Mouse (Mus musculus): ENCODE measurements around the gene Adck2. TPM values are rescaled to one million over a fixed set of nuclear protein-coding genes. Genes with fewer than 3 reads are reported as not detected.

Adck2 gene
- total and polyA plus RNA-seq, 3 experiments = 4.8 to 17.7 (median 16.5) TPM

DNA sequence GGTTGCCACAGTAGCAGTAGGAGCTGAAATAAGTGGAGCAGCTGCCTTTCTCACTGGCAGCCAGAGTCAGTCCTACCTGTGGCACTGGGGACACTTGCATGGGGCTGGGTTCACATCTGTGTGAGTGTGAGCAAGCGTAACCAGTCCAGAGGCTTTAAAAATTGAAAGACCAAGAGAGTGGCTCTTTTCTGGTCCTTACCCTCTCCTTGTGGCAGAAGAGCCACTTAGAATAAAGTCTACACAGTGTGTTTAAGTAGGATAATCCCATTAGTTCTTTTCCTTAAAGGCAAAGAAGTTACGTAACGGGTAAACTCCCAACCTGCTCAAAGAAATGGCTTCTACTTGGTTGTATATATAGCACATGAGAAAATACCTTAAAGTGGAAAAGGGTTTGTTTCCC lies 27.2 kb downstream of the Adck2 start:
- H3K4me1 ChIP-seq (ENCODE audit: control insufficient read depth in 1 of 2, insufficient read depth in 2 of 2) = no peaks in the 10 kb centered on the region
- TF ChIP-seq ZMIZ1 (IDR thresholded peaks at IDR 0.05; ENCODE audit: low read depth, low read length) = no peak
- no peak for TF ChIP-seq MAZ (IDR thresholded peaks at IDR 0.05; ENCODE audit: low read depth, low read length)
- TF ChIP-seq MYC (IDR thresholded peaks at IDR 0.05; ENCODE audit: low read depth, low read length) = no peak
- no peak for TF ChIP-seq JUN (IDR thresholded peaks at IDR 0.05; ENCODE audit: insufficient read depth, low read depth, low read length)
- TF ChIP-seq ZNF384 (IDR thresholded peaks at IDR 0.05; ENCODE audit: low read depth, low read length) = no peak
- in situ Hi-C loops (cut with MboI; ENCODE audit: low pct_ligation_motif_present, low pct_unique_long_range_greater_than_20kb, low sequenced_read_pairs) = no loop called here
- H3K4me3 ChIP-seq (replicated peaks in 1 of 3; ENCODE audit: low read depth in 2 of 3, low read length in 2 of 3, poor library complexity in 1 of 3) = no peak overlapping the region
- dilution Hi-C loops (cut with MboI; ENCODE audit: extremely low pct_ligation_motif_present, extremely low pct_unique_long_range_greater_than_20kb, low sequenced_read_pairs) = no loop called here
- H3K79me2 ChIP-seq (replicated peaks; ENCODE audit: control insufficient read depth, extremely low read depth, insufficient read depth, poor library complexity, severe bottlenecking) = no peaks in the 10 kb centered on the region
- no peak for DNase-seq (ENCODE audit: extremely low read depth)
- no peak overlapping the region for H3K9ac ChIP-seq (ENCODE audit: insufficient read depth, low read depth)
- H3K27ac ChIP-seq (ENCODE audit: insufficient read depth, low read depth) = no peak overlapping the region
- H3K9me3 ChIP-seq (replicated peaks; ENCODE audit: low read length) = no peaks in the 10 kb centered on the region
- peaks cover 45 to 85% of the 10 kb centered on the region in 2 experiments for H3K36me3 ChIP-seq (replicated peaks in 1 of 2; ENCODE audit: control insufficient read depth in 1 of 2, insufficient read depth in 1 of 2, low read length in 1 of 2)
- H3K27me3 ChIP-seq (replicated peaks) = no peaks in the 10 kb centered on the region
- no peak overlapping the region for H3K4me2 ChIP-seq (ENCODE audit: insufficient read depth, low read depth, poor library complexity, severe bottlenecking)

DNA sequence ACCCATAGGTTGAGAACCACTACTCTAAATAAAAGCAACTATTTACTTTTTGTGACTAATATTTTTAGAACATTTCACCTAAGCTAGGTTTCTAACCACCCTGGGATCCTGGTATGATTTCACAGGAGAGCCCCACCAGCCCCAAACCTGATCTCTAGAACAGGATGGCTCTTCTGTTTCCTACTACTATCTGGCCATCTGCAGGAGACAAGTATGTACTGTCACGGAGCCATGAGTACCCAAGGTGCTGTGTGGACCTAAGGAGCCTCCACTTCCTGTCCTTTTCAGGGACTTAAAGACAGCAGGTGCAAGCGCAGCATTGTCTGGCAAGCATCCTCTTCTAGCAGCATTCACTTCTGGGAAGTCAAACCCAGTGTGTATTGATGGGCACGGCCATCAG lies 28.2 kb downstream of the Adck2 start:
- dilution Hi-C loops (cut with MboI; ENCODE audit: extremely low pct_ligation_motif_present, extremely low pct_unique_long_range_greater_than_20kb, low sequenced_read_pairs) = no loop called here
- H3K9me3 ChIP-seq (replicated peaks; ENCODE audit: low read length) = no peaks in the 10 kb centered on the region
- peaks cover 0 to 1% of the 10 kb centered on the region in 2 experiments; a peak in 1 of 4 replicates for H3K4me1 ChIP-seq (ENCODE audit: control insufficient read depth in 1 of 2, insufficient read depth in 2 of 2)
- no peak overlapping the region for H3K4me3 ChIP-seq (replicated peaks in 1 of 3; ENCODE audit: low read depth in 2 of 3, low read length in 2 of 3, poor library complexity in 1 of 3)
- no peaks in the 10 kb centered on the region for H3K79me2 ChIP-seq (replicated peaks; ENCODE audit: control insufficient read depth, extremely low read depth, insufficient read depth, poor library complexity, severe bottlenecking)
- H3K9ac ChIP-seq (ENCODE audit: insufficient read depth, low read depth) = no peak overlapping the region
- in situ Hi-C loops (cut with MboI; ENCODE audit: low pct_ligation_motif_present, low pct_unique_long_range_greater_than_20kb, low sequenced_read_pairs) = no loop called here
- no peak for TF ChIP-seq MEF2A (IDR thresholded peaks at IDR 0.05; ENCODE audit: borderline replicate concordance, low read depth, low read length)
- TF ChIP-seq MAX (IDR thresholded peaks at IDR 0.05; ENCODE audit: low read length) = no peak
- TF ChIP-seq E2F4 (IDR thresholded peaks at IDR 0.05; ENCODE audit: insufficient replicate concordance, low read depth, low read length) = no peak
- no peak for DNase-seq (ENCODE audit: extremely low read depth)
- H3K4me2 ChIP-seq (ENCODE audit: insufficient read depth, low read depth, poor library complexity, severe bottlenecking) = no peak overlapping the region
- H3K36me3 ChIP-seq (replicated peaks in 1 of 2; ENCODE audit: control insufficient read depth in 1 of 2, insufficient read depth in 1 of 2, low read length in 1 of 2) = peaks cover 44 to 79% of the 10 kb centered on the region in 2 experiments
- no peaks in the 10 kb centered on the region for H3K27me3 ChIP-seq (replicated peaks)
- no peak overlapping the region for H3K27ac ChIP-seq (ENCODE audit: insufficient read depth, low read depth)

DNA sequence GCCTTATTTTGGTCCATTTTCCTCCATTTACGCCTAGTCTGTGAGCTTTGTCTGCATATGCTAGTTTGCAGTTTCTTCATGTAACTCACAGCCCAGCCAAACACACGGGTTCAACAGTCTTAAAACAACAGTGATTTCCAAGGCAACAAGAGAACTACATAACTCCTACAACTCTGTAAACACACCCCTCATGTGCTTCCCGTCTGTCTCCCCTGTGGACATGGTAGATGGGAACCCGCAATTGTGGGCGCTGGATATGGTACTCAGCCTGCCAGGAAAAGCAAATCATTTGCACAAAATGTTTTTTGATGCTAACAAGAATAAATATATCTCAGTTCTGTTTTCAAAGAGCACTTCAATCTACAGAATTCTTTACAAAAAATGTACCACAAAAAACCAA lies 30.9 kb downstream of the Adck2 start:
- Histone ChIP-seq H3K4me2 (ENCODE audit: insufficient read depth, low read depth, poor library complexity, severe bottlenecking) (no peak overlapping the region), H3K79me2 (replicated peaks; ENCODE audit: control insufficient read depth, extremely low read depth, insufficient read depth, poor library complexity, severe bottlenecking) (no peaks in the 10 kb centered on the region), H3K27ac (ENCODE audit: insufficient read depth, low read depth) (no peak overlapping the region), H3K9ac (ENCODE audit: insufficient read depth, low read depth) (no peak overlapping the region), H3K4me3 (replicated peaks in 1 of 3; ENCODE audit: low read depth in 2 of 3, low read length in 2 of 3, poor library complexity in 1 of 3) (no peak overlapping the region), H3K36me3 (replicated peaks in 1 of 2; ENCODE audit: control insufficient read depth in 1 of 2, insufficient read depth in 1 of 2, low read length in 1 of 2) (peaks cover 27 to 66% of the 10 kb centered on the region in 2 experiments), H3K4me1 (ENCODE audit: control insufficient read depth in 1 of 2, insufficient read depth in 2 of 2) (peaks cover 0 to 7% of the 10 kb centered on the region in 2 experiments; a peak in 1 of 4 replicates), H3K9me3 (replicated peaks; ENCODE audit: low read length) (no peaks in the 10 kb centered on the region), H3K27me3 (replicated peaks) (no peaks in the 10 kb centered on the region)
- DNase-seq (ENCODE audit: extremely low read depth) = no peak
- TF ChIP-seq TCF12 (IDR thresholded peaks at IDR 0.05; ENCODE audit: low read depth, low read length) = no peak
- no peak for TF ChIP-seq IRF4 (IDR thresholded peaks at IDR 0.05; ENCODE audit: low read depth, low read length)
- no peak for TF ChIP-seq ZMIZ1 (IDR thresholded peaks at IDR 0.05; ENCODE audit: low read depth, low read length)
- no peak for TF ChIP-seq USF2 (conservative IDR thresholded peaks at IDR 0.05; ENCODE audit: low read depth, low read length)
- no peak for TF ChIP-seq MAFK (IDR thresholded peaks at IDR 0.05; ENCODE audit: insufficient replicate concordance, low read length)
- no peak for TF ChIP-seq MEF2A (IDR thresholded peaks at IDR 0.05; ENCODE audit: borderline replicate concordance, low read depth, low read length)
- no peak for TF ChIP-seq MXI1 (IDR thresholded peaks at IDR 0.05; ENCODE audit: low read depth, low read length)
- no peak for TF ChIP-seq ELF1 (IDR thresholded peaks at IDR 0.05; ENCODE audit: low read depth, low read length)
- TF ChIP-seq ZKSCAN1 (IDR thresholded peaks at IDR 0.05; ENCODE audit: borderline replicate concordance, low read depth, low read length) = no peak
- TF ChIP-seq EP300 (IDR thresholded peaks at IDR 0.05; ENCODE audit: low read length) = no peak
- in situ Hi-C loops (cut with MboI; ENCODE audit: low pct_ligation_motif_present, low pct_unique_long_range_greater_than_20kb, low sequenced_read_pairs) = no loop called here
- dilution Hi-C loops (cut with MboI; ENCODE audit: extremely low pct_ligation_motif_present, extremely low pct_unique_long_range_greater_than_20kb, low sequenced_read_pairs) = no loop called here

All from CH12.LX (cell line).